Mouse (Mus musculus): ENCODE results near the gene Prkra.
"Not testable (repeated sequence)": the region's sequence is repeated elsewhere in the genome, so short reads cannot be mapped to it uniquely, and the experiment has no call there.

The Prkra gene

DNA sequence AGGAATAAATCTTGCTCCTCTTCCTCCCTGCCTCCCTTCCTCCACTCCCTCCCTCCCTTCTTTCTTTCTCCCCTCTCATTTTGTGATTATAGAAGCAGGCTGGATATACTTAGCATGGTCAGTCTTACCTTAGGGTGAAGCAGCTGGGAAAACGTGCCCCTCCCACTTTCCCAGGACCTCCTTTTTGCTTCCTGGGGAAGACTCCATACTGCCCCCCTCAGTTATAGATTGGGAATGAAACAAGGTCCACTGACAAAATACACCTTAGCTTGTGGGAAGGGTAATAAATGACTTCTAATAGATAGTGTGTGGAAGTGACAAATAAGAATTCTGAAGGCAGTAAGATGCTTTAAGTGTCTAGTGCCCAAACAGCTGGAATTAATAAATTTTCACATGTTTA is 8.2 kb upstream of the Prkra start:
- no peak for DNase-seq (ENCODE audit: extremely low spot score, low read depth, low spot score)

GRCm38 (mm10) chr2:76655444-76655843 is 7.6 kb upstream of the Prkra start:
- DNase-seq (ENCODE audit: extremely low spot score, low read depth, low spot score) = no peak

- no peak for DNase-seq (ENCODE audit: extremely low spot score, low read depth, low spot score)
These were observed 6.8 kb upstream of the Prkra start for GRCm38 (mm10) chr2:76654646-76655045.

GRCm38 (mm10) chr2:76653070-76653469 is 5.3 kb upstream of the Prkra start:
- DNase-seq (ENCODE audit: extremely low spot score, low read depth, low spot score) = no peak

DNA sequence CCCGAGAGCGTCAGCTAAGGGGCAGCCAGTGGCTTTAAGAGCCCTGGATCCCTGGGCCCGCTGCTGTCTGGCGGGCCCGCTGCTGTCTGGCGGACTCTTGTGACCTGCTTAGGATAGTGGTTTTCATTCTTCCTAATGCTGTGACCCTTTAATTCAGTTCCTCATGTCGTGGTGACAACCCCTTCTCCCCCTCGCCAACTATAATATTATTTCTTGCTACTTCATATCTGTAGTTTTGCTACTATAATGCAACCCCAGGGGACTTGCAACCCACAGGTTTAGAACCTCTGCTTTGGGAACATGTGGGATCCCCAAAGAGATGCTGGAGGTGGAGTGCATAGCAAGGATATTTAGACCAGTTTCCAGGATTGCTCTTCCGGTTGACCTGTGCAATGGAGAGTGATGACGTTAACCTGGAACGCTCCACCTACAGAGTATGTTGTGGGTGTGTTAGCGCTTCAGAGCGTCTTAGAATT is 889 bp upstream of the Prkra start:
- no peak for DNase-seq (ENCODE audit: extremely low spot score, low read depth, low spot score)

- DNase-seq (ENCODE audit: extremely low spot score, low read depth, low spot score) = no peak
These were observed 360 bp downstream of the Prkra start for GRCm38 (mm10) chr2:76647441-76647869.

DNA sequence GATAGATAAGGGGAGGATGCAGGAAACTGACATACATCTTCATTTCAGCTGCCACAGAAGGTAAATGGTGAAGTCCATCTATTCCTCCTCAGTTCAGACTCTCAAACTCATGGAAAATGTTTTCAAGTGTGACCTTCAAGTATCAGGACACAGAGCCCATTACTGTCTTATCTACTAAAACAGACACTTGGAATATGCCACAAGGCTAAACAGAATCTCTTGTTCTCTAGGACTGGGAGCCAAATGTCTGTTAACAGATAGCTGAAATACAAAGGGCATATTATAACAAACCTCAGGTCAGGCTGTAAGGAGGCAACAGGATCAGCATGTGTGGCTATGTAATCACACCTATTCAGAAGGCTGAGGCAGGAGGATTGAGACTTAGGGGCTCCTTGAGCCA is 4.0 kb downstream of the Prkra start:
- no peak for DNase-seq (ENCODE audit: extremely low spot score, low read depth, low spot score)

- no peak for DNase-seq (ENCODE audit: extremely low spot score, low read depth, low spot score)
These were observed 8.2 kb downstream of the Prkra start for GRCm38 (mm10) chr2:76639637-76640036.

DNA sequence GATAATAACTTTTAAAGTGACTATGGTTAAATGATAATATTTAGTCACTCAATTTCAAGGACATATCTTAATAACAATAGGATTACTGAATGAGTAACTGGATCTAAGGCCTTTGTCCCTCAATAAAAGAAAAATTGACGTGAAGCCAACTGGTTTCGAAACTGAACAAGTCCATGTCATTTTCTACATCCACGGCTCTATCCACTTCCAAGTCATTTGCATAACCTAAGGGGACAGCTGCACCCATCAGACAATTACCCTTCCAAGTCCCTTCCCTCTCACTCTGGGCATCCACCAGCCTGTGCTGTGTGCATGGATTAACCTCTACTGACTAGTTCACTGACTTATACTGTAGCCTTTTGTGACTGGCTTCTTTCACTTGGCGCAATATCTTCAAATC is 16.2 kb downstream of the Prkra start:
- DNase-seq (ENCODE audit: extremely low spot score, low read depth, low spot score) = no peak

DNA sequence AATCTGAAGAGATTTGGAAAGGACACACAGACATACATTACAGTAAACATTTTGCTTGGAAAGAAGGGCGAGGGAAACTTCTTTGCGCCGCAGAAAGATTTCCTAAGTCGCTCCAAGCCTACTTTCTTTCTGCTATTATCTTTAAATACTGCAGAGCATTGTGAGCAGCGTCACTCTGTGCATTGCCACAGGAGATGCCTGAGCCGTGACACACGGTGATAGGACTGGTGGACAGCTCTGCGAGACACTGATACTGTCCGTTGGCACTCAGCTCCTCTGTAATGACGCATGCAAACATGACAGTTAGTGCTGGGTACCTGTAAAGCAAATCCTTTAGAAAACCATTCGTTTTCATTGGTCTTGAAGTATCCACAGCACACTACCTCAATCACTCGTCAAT is 17.5 kb downstream of the Prkra start:
- DNase-seq (ENCODE audit: extremely low spot score, low read depth, low spot score) = no peak

- not testable (repeated sequence) for DNase-seq (ENCODE audit: extremely low spot score, low read depth, low spot score)
These were observed 25.5 kb downstream of the Prkra start for GRCm38 (mm10) chr2:76622316-76622715.

DNA sequence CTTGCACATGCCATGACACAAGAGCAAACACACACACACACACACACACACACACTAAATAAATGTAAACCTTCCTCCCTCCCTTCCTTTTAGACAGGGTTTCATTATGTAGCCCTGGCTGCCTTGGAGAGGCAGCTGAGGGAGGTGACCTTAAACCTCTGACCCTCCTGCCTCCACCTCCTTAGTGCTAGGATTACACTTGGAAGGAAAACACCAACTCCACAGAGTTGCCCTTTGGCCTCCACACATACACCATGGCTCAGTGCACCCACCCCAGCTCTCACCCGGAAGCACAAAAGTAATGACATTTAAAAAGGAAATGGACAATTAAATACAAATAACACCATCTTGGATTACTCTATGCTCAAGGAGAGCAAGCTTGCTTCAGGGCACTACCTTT is 26.1 kb downstream of the Prkra start:
- no peak for DNase-seq (ENCODE audit: extremely low spot score, low read depth, low spot score)

- no peak for DNase-seq (ENCODE audit: extremely low spot score, low read depth, low spot score)
These were observed 27.6 kb downstream of the Prkra start for GRCm38 (mm10) chr2:76620188-76620587.

DNA sequence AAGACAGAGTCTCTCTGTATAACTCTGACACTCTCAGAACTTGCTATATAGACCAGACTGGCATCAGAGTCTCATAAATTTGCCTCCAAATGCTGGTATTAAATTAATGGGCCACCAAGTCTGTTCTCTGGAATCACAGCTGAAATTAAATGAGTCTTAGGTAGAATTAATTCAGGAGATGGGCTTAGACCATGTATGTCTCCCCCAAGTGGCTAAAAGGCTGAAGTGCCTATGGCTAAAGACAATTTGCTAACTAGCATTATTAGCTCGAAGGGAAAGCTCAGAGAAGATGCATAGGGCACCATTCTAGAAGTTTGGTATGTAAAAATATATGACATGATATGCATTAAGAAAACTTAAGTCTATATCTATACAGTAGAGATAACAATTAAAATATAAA is 29.7 kb downstream of the Prkra start:
- DNase-seq (ENCODE audit: extremely low spot score, low read depth, low spot score) = peak; percentile 37

- DNase-seq (ENCODE audit: extremely low spot score, low read depth, low spot score) = no peak
These were observed 35.8 kb downstream of the Prkra start for GRCm38 (mm10) chr2:76611996-76612395.

DNA sequence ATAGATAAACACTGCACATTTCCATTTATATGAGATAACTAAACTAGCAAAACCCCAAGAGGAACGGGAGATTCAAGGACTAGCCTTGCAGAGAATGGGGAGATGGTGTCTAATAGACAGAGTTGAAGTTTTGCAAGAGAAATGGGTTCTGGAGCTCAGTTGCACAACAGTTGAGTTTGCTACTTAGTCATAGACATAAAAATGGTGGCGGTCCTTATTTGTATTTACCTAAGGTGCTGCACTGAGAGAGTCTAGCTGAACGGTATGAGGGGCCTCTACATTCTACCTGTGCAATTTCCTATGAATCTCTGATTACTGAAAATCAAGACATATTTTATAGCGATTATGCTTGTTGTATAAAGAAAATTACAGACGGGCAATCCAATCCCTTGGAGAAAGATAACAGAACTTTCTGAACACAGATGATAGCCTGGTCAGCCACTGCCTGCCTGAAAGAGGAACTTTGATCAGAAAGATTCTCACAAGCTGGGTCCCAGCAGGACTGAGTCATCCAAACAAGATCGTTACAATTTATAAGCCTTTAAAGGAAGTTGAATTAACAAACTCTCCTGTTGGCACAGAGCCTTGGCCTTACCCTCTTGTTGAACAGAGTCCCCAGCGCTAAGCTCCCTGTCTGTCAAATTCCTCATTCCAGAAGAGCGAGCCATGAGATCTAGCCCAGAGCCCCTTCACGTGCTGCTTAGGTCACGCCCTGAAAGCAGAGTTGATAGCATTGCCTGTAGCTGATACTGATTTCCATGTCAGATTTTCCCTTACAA is 37.3 kb downstream of the Prkra start:
- DNase-seq (ENCODE audit: extremely low spot score, low read depth, low spot score) = no peak

GRCm38 (mm10) chr2:76606704-76607103 is 41.1 kb downstream of the Prkra start:
- DNase-seq (ENCODE audit: extremely low spot score, low read depth, low spot score) = no peak

DNA sequence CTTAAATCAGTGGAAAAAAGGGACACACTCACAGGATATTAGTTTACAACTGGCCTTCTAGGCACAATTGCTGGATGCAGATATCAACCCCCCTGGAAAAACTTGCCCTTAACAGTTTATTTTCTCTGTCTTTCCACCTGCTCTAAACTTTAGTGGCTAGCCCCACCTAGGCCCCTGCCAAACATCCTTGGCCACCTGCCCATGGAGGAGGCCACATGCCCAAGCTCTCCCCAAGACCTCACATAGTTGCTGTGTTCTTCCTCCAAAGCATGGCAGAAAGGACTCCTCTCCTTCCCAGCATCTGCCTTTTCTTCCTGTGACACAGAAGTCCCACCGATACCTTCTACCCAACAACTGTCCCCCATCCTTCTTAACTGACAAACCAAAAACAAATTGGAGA is 45.6 kb downstream of the Prkra start:
- no peak for DNase-seq (ENCODE audit: extremely low spot score, low read depth, low spot score)

DNA sequence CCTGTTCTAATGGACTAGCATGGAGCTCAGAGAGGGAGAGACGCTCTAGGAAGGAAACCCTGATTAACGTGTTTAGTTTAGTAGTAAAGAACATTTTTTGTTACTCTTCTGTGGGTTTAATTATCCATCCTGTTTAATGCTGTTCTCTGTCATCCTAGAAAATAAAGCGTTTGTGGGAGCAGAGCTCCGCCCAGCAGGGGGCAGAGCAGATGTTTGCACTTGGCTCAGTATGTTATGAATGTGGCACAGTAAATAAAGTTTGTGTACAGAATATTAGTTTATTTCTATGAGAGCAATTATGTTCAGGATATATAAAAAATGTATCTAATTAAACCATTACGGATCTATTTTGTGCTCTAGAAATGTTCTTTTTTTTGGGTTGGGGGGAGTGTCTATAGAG is 48.6 kb downstream of the Prkra start:
- DNase-seq (ENCODE audit: extremely low spot score, low read depth, low spot score) = no peak

DNA sequence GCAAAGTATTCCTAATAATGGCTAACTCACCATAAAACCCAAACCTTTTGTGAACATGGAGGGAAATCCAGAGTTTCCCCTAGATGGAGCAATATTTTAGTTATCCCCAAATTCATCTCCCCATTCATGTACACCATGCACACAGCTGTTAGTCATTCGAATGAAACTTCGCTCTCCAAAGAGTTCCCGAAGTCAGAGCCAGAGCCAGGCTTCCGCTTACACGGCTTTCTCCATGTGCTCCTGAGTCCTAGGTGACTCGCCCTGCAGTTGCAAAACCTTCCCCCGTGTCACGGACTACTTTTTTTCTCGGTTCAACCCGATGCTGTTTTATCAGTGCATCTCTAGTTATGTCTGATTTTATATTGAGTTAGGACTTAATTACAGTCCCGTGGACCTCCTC is 50.3 kb downstream of the Prkra start:
- no peak for DNase-seq (ENCODE audit: extremely low spot score, low read depth, low spot score)

DNA sequence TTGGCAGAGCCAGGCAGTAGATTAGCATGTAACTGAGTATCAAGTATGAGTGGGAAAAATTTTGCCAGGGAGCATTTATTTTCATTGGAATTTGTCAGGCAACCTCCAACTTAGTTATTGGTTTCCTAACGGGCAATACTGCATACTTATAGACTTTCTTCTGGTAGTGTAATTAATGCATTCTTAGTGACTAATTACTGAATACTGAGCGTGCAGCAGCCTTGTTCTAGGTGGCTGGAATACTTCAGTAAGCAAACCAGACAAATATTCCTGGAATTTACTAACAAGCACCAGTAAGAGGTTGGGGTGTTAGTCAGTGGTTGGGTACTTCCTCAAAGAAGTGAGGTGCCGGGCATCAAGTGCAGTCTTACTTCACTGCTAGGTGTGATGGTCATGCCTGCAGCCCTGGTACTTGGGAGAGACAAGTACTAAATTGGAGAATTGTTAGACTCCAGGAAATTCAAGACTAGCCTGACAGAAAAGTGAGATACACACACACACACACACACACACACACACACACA is 55.4 kb downstream of the Prkra start:
- DNase-seq (ENCODE audit: extremely low spot score, low read depth, low spot score) = no peak

GRCm38 (mm10) chr2:76590221-76590620 is 57.6 kb downstream of the Prkra start:
- DNase-seq (ENCODE audit: extremely low spot score, low read depth, low spot score) = no peak

DNA sequence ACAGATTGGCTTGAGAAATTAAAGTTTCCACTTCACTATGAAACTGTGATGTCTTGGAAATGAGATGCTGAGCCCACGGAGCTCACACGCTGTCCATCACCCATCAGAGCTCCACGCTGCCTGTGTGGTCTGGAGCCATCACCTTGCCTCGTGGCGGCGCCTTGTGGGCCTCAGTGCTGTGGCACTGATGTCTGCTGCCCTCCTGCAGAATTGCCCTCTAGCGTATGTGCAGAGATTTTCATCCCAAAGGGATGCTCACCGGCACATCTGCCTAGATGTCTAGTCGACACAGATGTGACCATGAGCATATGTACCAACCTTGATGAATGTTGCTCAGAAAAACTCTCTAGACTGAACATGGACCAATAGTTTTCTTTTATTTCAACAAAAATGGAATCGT is 60.9 kb downstream of the Prkra start:
- no peak for DNase-seq (ENCODE audit: extremely low spot score, low read depth, low spot score)
